Mouse (Mus musculus) heart, embryonic 13.5 days (tissue): Measurements from ENCODE around the gene Atg16l2. TPM values are rescaled to one million over a fixed set of nuclear protein-coding genes. Genes with fewer than 3 reads are reported as not detected.

Source experiments
- ATAC-seq: fragments of 200-750 bp; cut with Nextera tagmentation; 2 replicates; pipeline ENCODE4 v1.8.0; 2017; ENCODE audit warnings: moderate TSS enrichment; ENCODE audit not compliant: insufficient number of reproducible peaks, low FRiP score, low TSS enrichment; ENCODE audit errors: extremely low read depth
- H3K27ac ChIP-seq: fragments of 300-500 bp; sonication (generic); replicated peaks from 2 replicates; pipeline ENCODE4 v1.5.1; 2015; ENCODE audit warnings: moderate library complexity, mild to moderate bottlenecking, inconsistent platforms
- H3K27me3 ChIP-seq: fragments of 300-500 bp; sonication (generic); replicated peaks from 2 replicates; pipeline ENCODE4 v1.6.1; 2015; ENCODE audit warnings: mild to moderate bottlenecking, inconsistent platforms
- H3K36me3 ChIP-seq: fragments of 300-500 bp; sonication (generic); 2 replicates; pipeline ENCODE4 v1.6.1; 2015; ENCODE audit warnings: mild to moderate bottlenecking, inconsistent platforms
- H3K4me1 ChIP-seq: fragments of 300-500 bp; sonication (generic); 2 replicates; pipeline ENCODE4 v1.6.1; 2015; ENCODE audit warnings: inconsistent platforms
- H3K4me2 ChIP-seq: fragments of 300-500 bp; sonication (generic); 2 replicates; pipeline ENCODE4 v1.6.1; 2015; ENCODE audit warnings: inconsistent platforms, mild to moderate bottlenecking, moderate library complexity
- H3K4me3 ChIP-seq: fragments of 300-500 bp; sonication (generic); 2 replicates; pipeline ENCODE4 v1.5.1; 2015; ENCODE audit warnings: moderate library complexity, mild to moderate bottlenecking, inconsistent platforms
- H3K9ac ChIP-seq: fragments of 300-500 bp; sonication (generic); 2 replicates; pipeline ENCODE4 v1.6.1; 2015; ENCODE audit warnings: inconsistent platforms, mild to moderate bottlenecking, moderate library complexity
- H3K9me3 ChIP-seq: fragments of 300-500 bp; sonication (generic); 2 replicates; pipeline ENCODE4 v1.6.1; 2016; ENCODE audit warnings: inconsistent platforms
- WGBS: fragments of 180-500 bp; shearing (Covaris S2); methylation state at CpG from one replicate; pipeline ENCODE4 v1.1.7; 2015; ENCODE audit warnings: mixed read lengths; 5-methylcytosine and 5-hydroxymethylcytosine counted together
- polyA plus RNA-seq: library from polyadenylated mRNA; unstranded; fragments of >200 nt; fragmentation: Nextera tagmentation; extraction: Ambion mirVana; gene quantifications from 2 replicates; pipeline ENCODE4 v1.2.1, GENCODE M21; 2015

Gene Atg16l2
- polyA plus RNA-seq, 1 experiment from 2014 or later, result 23.0 TPM

GRCm38 (mm10) chr7:101223501-101223900 is 78.5 kb downstream of the Atg16l2 start:
- 89% methylated on average over 2 of the region's 2 CpGs for WGBS
- ATAC-seq, result no peak
- H3K27ac ChIP-seq, result no peak overlapping the region
- no peaks in the 10 kb centered on the region for H3K9me3 ChIP-seq
- no peaks in the 10 kb centered on the region for H3K27me3 ChIP-seq
- H3K36me3 ChIP-seq, result 0 out of 2 replicates have a peak, but pooled peaks cover under 1% of the 10 kb centered on the region
- no peak overlapping the region for H3K4me3 ChIP-seq
- peaks cover 3% of the 10 kb centered on the region; the same call in 1 of the 2 replicates for H3K4me1 ChIP-seq
- H3K9ac ChIP-seq, result no peak overlapping the region
- no peak overlapping the region for H3K4me2 ChIP-seq

DNA sequence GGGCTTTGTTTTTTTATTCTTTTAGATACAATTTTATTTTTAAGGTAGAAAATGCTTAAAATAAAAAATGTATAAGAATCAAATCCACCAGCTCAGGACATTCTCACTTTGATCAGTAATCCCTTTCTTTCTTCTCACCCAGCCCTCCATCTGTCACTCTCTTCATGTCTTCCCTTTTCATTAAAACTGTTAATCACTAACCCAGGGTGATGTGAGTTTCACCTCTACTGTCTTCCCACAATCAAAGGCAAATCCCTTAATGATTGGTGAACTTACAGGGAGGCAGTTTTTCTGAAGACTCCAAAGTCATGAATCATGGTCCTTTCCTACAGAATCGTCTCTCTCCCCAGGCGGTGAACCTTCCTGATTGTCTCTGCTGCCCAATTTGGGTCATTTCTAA is 85.3 kb downstream of the Atg16l2 start:
- 0 out of 2 replicates have a peak, but pooled peaks cover 7% of the 10 kb centered on the region for H3K4me1 ChIP-seq
- H3K9ac ChIP-seq, result no peak overlapping the region
- WGBS, result 83% methylated on average over 2 of the region's 2 CpGs
- no peaks in the 10 kb centered on the region for H3K9me3 ChIP-seq
- no peak overlapping the region for H3K4me3 ChIP-seq
- H3K36me3 ChIP-seq, result peaks cover 8% of the 10 kb centered on the region; the same call in 1 of the 2 replicates
- no peak overlapping the region for H3K27ac ChIP-seq
- no peak for ATAC-seq
- H3K27me3 ChIP-seq, result no peaks in the 10 kb centered on the region
- H3K4me2 ChIP-seq, result no peak overlapping the region

DNA sequence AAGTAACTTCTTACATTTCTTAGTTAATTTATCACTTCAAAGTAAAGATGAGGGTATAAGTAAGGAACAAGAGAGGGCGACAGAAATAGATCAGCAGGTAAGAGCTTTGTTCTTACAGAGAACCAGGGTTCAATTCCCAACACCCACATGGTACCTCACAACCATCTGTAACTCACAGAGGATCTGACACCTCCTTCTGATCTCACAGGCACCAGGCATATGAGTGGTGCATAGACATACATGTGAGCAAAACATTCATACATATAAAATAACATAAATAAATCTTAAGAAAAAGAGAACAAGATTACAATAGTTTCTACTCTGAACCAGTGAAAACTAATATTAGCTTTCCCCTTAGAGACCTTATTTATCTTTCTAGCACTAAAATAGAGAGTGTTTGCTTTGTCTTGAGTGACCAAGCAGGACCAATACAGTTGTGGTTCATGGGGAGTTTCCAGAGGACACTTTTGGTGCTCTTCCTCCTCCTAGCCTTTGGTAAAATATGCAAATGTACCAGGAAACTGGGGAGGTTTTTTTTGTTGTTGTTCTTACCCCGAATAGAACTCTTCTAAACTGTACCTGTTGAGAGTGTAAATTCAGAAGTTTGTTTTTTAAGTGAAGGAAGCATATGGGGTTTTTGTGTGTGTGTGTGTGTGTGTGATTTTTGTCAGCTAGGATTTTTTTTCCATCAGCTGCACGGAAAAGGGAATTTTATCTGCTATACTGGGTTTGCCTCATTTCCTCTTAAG is 88.4 kb downstream of the Atg16l2 start:
- Histone ChIP-seq H3K27me3 (no peaks in the 10 kb centered on the region), H3K4me3 (no peak overlapping the region), H3K9me3 (no peaks in the 10 kb centered on the region), H3K27ac (no peak overlapping the region), H3K9ac (no peak overlapping the region), H3K4me2 (no peak overlapping the region), H3K36me3 (peaks cover 15% of the 10 kb centered on the region), H3K4me1 (0 out of 2 replicates have a peak, but pooled peaks cover 7% of the 10 kb centered on the region)
- no peak for ATAC-seq
- WGBS, result 73% methylated on average over 3 of the region's 3 CpGs

Other genes starting within 250 kb of the Atg16l2 start
- 12.9 and 13.5 TPM in 2 replicates for gene Fchsd2, start 209.4 kb downstream of the Atg16l2 start, polyA plus RNA-seq
- 32.9 and 35.4 TPM in 2 replicates for gene Stard10, start 14.8 kb upstream of the Atg16l2 start, polyA plus RNA-seq
- 25.6 and 26.3 TPM in 2 replicates for gene Arap1, start 45.8 kb upstream of the Atg16l2 start, polyA plus RNA-seq
- not detected in 2 replicates for gene Gm45837, start 108.6 kb upstream of the Atg16l2 start, polyA plus RNA-seq
- gene Pde2a, start 119.4 kb upstream of the Atg16l2 start, polyA plus RNA-seq, result 10.4 and 11.5 TPM in 2 replicates